ENCODE assay signal across 16 mouse cellular contexts in genomic region chr13:113901001-113901545, GRCm38 (mm10).
A peak's percentile ranks its signal among the peaks of the same experiment; 100 is the strongest.
DNase-seq lines count a peak whose midpoint lies in the region; ATAC-seq and TF ChIP-seq lines count a peak whose summit lies in the region.
"Had no signal": no experiment of that assay in that cellular context is flagged by ENCODE, and none has a peak within 500 bp of the region (broad histone marks: within the 10 kb centered on the region; RNA-seq: fewer than 3 reads in every experiment).

No protein-coding gene starts in this region.

- no peak overlapping the region for H3K4me3 ChIP-seq in lung, postnatal 0 days (ENCODE audit: low read depth, low read length)
- H3K4me3 ChIP-seq: forebrain, embryonic 10.5 days; hindbrain, embryonic 13.5 days; left cerebral cortex, adult 2 months; midbrain, embryonic 15.5 days; neural tube, embryonic 12.5 days had no signal

- peak; percentile 22 for DNase-seq in gastrocnemius, postnatal 14 days
- DNase-seq in gastrocnemius, postnatal 36 days: no peak
- DNase-seq in lung, postnatal 0 days (ENCODE audit: low spot score): peak; percentile 16
- DNase-seq in lung, postnatal 25 days (ENCODE audit: low spot score): no peak
- peak; percentile 33 for DNase-seq in brain, adult 2 months (ENCODE audit: low read depth, low spot score)
- peak; percentile 25 for DNase-seq in lung, postnatal 36 days
- DNase-seq in layer of hippocampus, adult 9-11 months: no peak
- no peak for DNase-seq in frontal cortex, postnatal 25 days (ENCODE audit: low spot score in 2 of 2)
- DNase-seq: B cell, adult 2 months; cerebellum, postnatal 10 days had no signal

- WGBS in lung, postnatal 0 days: 60% methylated on average over 11 of the region's 11 CpGs

- H3K27ac ChIP-seq in lung, postnatal 0 days (ENCODE audit: low read length): no peak overlapping the region
- H3K27ac ChIP-seq: forebrain, embryonic 10.5 days; hindbrain, embryonic 13.5 days; left cerebral cortex, adult 2 months; macrophage; midbrain, embryonic 15.5 days; neural tube, embryonic 12.5 days had no signal

- intact Hi-C loops in gastrocnemius, postnatal 14 days (cut with DNase I; ENCODE audit: low total_unique reads): no loop called here
- intact Hi-C loops in gastrocnemius, postnatal 36 days (cut with DNase I): no loop called here

- H3K4me1 ChIP-seq in lung, postnatal 0 days (ENCODE audit: insufficient read depth, low read depth, low read length): peaks cover 5% of the 10 kb centered on the region; the same call in 1 of the 2 replicates
- H3K4me1 ChIP-seq: hindbrain, embryonic 13.5 days; midbrain, embryonic 15.5 days; neural tube, embryonic 12.5 days had no signal

- no peak for ATAC-seq in lung, postnatal 0 days
- ATAC-seq: midbrain, embryonic 15.5 days had no signal

- H3K36me3 ChIP-seq in lung, postnatal 0 days (ENCODE audit: insufficient read depth, low read length): no peaks in the 10 kb centered on the region
- H3K36me3 ChIP-seq: forebrain, embryonic 10.5 days; hindbrain, embryonic 13.5 days; midbrain, embryonic 15.5 days; neural tube, embryonic 12.5 days had no signal

- no peak for TF ChIP-seq EP300 in lung, postnatal 0 days (IDR thresholded peaks at IDR 0.05)

- no peak overlapping the region for H3K9ac ChIP-seq in lung, postnatal 0 days (replicated peaks; ENCODE audit: low read depth)
- H3K9ac ChIP-seq: hindbrain, embryonic 13.5 days; midbrain, embryonic 15.5 days; neural tube, embryonic 12.5 days had no signal

- TF ChIP-seq CTCF in lung, postnatal 0 days (IDR thresholded peaks at IDR 0.05): no peak

- H3K4me2 ChIP-seq in lung, postnatal 0 days (replicated peaks; ENCODE audit: low read depth, low read length): no peak overlapping the region
- H3K4me2 ChIP-seq: hindbrain, embryonic 13.5 days; midbrain, embryonic 15.5 days; neural tube, embryonic 12.5 days had no signal

- no peaks in the 10 kb centered on the region for H3K9me3 ChIP-seq in lung, postnatal 0 days (ENCODE audit: low read length)
- H3K9me3 ChIP-seq: forebrain, embryonic 10.5 days; hindbrain, embryonic 13.5 days; midbrain, embryonic 15.5 days; neural tube, embryonic 12.5 days had no signal

- no peaks in the 10 kb centered on the region for H3K27me3 ChIP-seq in lung, postnatal 0 days (replicated peaks; ENCODE audit: insufficient read depth, low read length)
- H3K27me3 ChIP-seq: hindbrain, embryonic 13.5 days; midbrain, embryonic 15.5 days; neural tube, embryonic 12.5 days had no signal

Comparison
In these comparisons a context has a peak if more than half of its experiments do, and no peak if none do; other contexts are left out.
1. DNase-seq: peak in gastrocnemius, postnatal 14 days (single experiment), lung, postnatal 0 days (single experiment), brain, adult 2 months (single experiment) and lung, postnatal 36 days (single experiment); none in gastrocnemius, postnatal 36 days (0 of 2), lung, postnatal 25 days (single experiment), layer of hippocampus, adult 9-11 months (single experiment) and frontal cortex, postnatal 25 days (0 of 2).